Mouse (Mus musculus) kidney, adult 9 months (tissue): ENCODE data around the gene Atg4c.

Experiments used
- DNase-seq: peaks from one replicate; pipeline ENCODE4 v3.0.0; 2022

Gene Atg4c

DNA sequence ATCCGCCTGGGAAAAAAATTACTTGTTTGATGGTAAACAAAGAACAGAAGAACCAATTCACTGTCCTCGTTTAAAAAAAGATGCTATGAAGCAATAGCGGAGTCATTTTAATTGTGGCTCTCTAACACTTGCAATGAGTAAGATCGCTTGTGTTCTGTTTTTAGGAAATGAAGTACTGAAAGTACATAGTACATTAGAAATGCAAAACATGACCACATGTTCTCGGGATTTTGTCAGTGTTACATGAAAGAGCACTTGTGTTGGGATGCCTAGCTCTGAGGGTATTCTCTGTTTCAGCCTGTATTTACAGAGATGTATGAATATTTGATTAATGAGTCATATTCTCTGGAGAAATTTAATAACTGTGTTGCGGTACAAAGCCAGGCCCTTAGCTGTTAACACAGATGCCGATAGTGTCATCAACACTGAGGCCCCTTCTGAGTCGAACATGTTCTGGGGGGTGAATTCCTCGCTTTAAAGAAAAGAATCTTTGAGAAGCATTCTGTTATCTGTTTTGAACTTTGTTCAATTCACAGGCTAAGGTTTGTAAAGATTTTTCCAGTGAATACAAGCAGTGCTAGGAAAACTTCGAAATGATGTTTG, 73.2 kb downstream of the Atg4c start:
- no peak for DNase-seq

- DNase-seq, result no peak
These were observed 79.1 kb downstream of the Atg4c start for GRCm38 (mm10) chr4:99272860-99273259.

DNA sequence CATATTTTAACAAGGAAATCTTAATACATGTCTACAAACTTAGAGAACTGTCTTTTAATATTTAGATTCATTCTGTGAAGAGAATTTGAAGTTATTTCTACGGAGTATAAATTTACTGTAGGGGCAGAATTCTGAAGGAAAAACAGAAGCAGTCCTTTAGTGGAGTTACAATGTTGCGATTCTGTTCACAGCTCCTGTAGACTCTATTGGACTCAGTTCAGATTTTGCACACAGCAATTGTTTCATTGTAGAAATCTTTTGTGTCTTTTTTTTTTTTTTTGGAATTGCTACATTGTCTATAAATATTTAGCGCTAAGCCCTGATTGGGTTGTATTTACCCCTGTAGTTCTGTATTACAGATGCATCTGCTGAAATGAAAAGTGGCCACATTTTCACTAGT, 79.7 kb downstream of the Atg4c start:
- no peak for DNase-seq

GRCm38 (mm10) chr4:99273979-99274378, 80.2 kb downstream of the Atg4c start:
- DNase-seq, result no peak

GRCm38 (mm10) chr4:99278876-99279275, 85.1 kb downstream of the Atg4c start:
- DNase-seq, result no peak

GRCm38 (mm10) chr4:99281711-99282110, 88.0 kb downstream of the Atg4c start:
- no peak for DNase-seq

- no peak for DNase-seq
These were observed 95.6 kb downstream of the Atg4c start for GRCm38 (mm10) chr4:99289286-99289685.

GRCm38 (mm10) chr4:99298676-99299075, 104.9 kb downstream of the Atg4c start:
- peak; percentile 40 for DNase-seq

- no peak for DNase-seq
These were observed 111.1 kb downstream of the Atg4c start for GRCm38 (mm10) chr4:99304793-99305192.
